Mouse (Mus musculus): ENCODE results near the gene Vmn1r229. TPM values are rescaled to one million over a fixed set of nuclear protein-coding genes. Genes with fewer than 3 reads are reported as not detected.

The Vmn1r229 gene
- polyA plus RNA-seq (2014; fragmentation: Nextera tagmentation; extraction: Ambion mirVana), result not detected in 2 replicates

GRCm38 (mm10) chr17:20811255-20811654 is at the start of gene Vmn1r229:
Gene Vmn1r229, plus strand, starts transcription at chr17:20811555.
- 53% methylated on average over 1 of the region's 1 CpGs for WGBS

DNA sequence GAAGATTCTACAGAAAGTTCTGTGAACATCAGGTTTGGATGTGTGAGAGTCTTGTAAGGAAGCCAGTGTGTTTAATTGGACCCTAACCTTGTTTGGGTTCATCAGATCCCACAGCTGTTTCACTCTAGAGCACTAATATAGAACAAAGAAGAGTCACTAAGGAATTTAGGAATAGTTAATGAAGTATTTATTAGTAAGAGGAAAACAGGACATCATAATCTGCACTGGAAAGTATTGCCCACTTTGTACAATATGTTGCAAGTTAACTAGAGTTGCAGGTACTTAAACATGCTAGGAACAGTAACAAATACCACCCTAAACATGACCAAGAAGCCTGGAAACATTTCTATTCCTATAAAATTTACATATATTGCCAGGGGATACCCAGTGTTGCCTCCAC is 25.3 kb upstream of the Vmn1r229 start, which contains the start of gene Vmn1r228:
Gene Vmn1r228, minus strand, starts transcription at position 101 of the 400 bp plus-strand sequence.
- no peak within 1 kb of the TSS for H3K27ac ChIP-seq
- H3K4me2 ChIP-seq (replicated peaks), result no peak within 1 kb of the TSS
- no peak within 1 kb of the TSS for H3K4me3 ChIP-seq (replicated peaks; ENCODE audit: low read length)
- DNase-seq (ENCODE audit: low spot score) (no peak), ATAC-seq (ENCODE audit: low FRiP score) (no peak)
- H3K9ac ChIP-seq, result no peak within 1 kb of the TSS
- 0 out of 2 replicates have a peak, but pooled peaks cover 27% of the 10 kb centered on the region for H3K9me3 ChIP-seq (ENCODE audit: control insufficient read depth, low read length)
- no peaks in the 10 kb centered on the region for H3K36me3 ChIP-seq (replicated peaks; ENCODE audit: control insufficient read depth, insufficient read depth)
- no peaks in the 10 kb centered on the region for H3K27me3 ChIP-seq (ENCODE audit: control insufficient read depth, insufficient read depth, low read length)
- H3K4me1 ChIP-seq (replicated peaks; ENCODE audit: control insufficient read depth, insufficient read depth, low read length), result no peaks in the 10 kb centered on the region

More at GRCm38 (mm10) chr17:20811255-20811654, at the start of gene Vmn1r229:
- DNase-seq (ENCODE audit: low spot score) (no peak), ATAC-seq (ENCODE audit: low FRiP score) (no peak)
- H3K27me3 ChIP-seq (ENCODE audit: control insufficient read depth, insufficient read depth, low read length), result no peaks in the 10 kb centered on the region
- H3K4me3 ChIP-seq (replicated peaks; ENCODE audit: low read length), result no peak within 1 kb of the TSS
- H3K4me2 ChIP-seq (replicated peaks), result no peak within 1 kb of the TSS
- no peak within 1 kb of the TSS for H3K27ac ChIP-seq
- no peaks in the 10 kb centered on the region for H3K4me1 ChIP-seq (replicated peaks; ENCODE audit: control insufficient read depth, insufficient read depth, low read length)
- 0 out of 2 replicates have a peak, but pooled peaks cover 12% of the 10 kb centered on the region for H3K9me3 ChIP-seq (ENCODE audit: control insufficient read depth, low read length)
- no peak within 1 kb of the TSS for H3K9ac ChIP-seq
- no peaks in the 10 kb centered on the region for H3K36me3 ChIP-seq (replicated peaks; ENCODE audit: control insufficient read depth, insufficient read depth)

DNA sequence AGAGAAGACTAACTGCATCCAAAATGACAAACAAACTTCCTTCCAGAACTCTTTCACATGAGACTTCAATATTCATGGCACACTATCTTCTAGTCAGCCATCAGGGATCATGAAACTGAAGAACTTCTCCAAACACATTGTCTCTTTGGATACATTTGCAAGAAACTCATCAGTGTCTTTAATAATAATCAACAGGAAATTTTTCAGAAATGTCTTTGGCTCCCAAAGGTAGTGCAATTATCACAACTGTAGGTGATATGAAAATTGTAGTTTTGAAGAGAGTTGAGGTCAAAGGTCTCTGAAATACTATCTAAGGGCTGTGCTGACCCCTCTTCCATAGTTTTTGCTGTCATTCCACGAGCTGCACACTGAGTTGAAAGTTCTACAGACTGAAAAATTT is 28.8 kb downstream of the Vmn1r229 start, which contains the start of gene Vmn1r230:
Gene Vmn1r230, plus strand, starts transcription at position 301 of the 400 bp plus-strand sequence.
- ATAC-seq (ENCODE audit: low FRiP score), result no peak
- 15% methylated on average over 1 of the region's 1 CpGs for WGBS

More for the DNA sequence above, 28.8 kb downstream of the Vmn1r229 start, which contains the start of gene Vmn1r230:
- no peaks in the 10 kb centered on the region for H3K27me3 ChIP-seq (ENCODE audit: control insufficient read depth, insufficient read depth, low read length)
- no peak within 1 kb of the TSS for H3K9ac ChIP-seq
- H3K4me1 ChIP-seq (replicated peaks; ENCODE audit: control insufficient read depth, insufficient read depth, low read length), result no peaks in the 10 kb centered on the region
- no peak for DNase-seq (ENCODE audit: low spot score)
- no peak within 1 kb of the TSS for H3K4me2 ChIP-seq (replicated peaks)
- H3K9me3 ChIP-seq (ENCODE audit: control insufficient read depth, low read length), result peaks cover 6% of the 10 kb centered on the region; the same call in 1 of the 2 replicates
- no peak within 1 kb of the TSS for H3K27ac ChIP-seq
- H3K4me3 ChIP-seq (replicated peaks; ENCODE audit: low read length), result no peak within 1 kb of the TSS
- H3K36me3 ChIP-seq (replicated peaks; ENCODE audit: control insufficient read depth, insufficient read depth), result no peaks in the 10 kb centered on the region

Other genes starting within 250 kb of the Vmn1r229 start
- not detected in 2 replicates for gene Vmn2r109, start 246.8 kb upstream of the Vmn1r229 start, polyA plus RNA-seq (2014; fragmentation: Nextera tagmentation; extraction: Ambion mirVana)
- 0.03 and 0.04 TPM in 2 replicates for gene Vmn2r110, start 215.1 kb upstream of the Vmn1r229 start, polyA plus RNA-seq (2014; fragmentation: Nextera tagmentation; extraction: Ambion mirVana)
- gene Fpr-rs3, start 186.7 kb upstream of the Vmn1r229 start, polyA plus RNA-seq (2014; fragmentation: Nextera tagmentation; extraction: Ambion mirVana), result not detected in 2 replicates
- gene Vmn1r226, start 128.7 kb upstream of the Vmn1r229 start, polyA plus RNA-seq (2014; fragmentation: Nextera tagmentation; extraction: Ambion mirVana), result not detected in 2 replicates
- gene Vmn1r227, start 81.7 kb upstream of the Vmn1r229 start, polyA plus RNA-seq (2014; fragmentation: Nextera tagmentation; extraction: Ambion mirVana), result not detected in 2 replicates
- gene Vmn1r228, start 25.4 kb upstream of the Vmn1r229 start, polyA plus RNA-seq (2014; fragmentation: Nextera tagmentation; extraction: Ambion mirVana), result not detected in 2 replicates
- gene Vmn1r230, start 28.9 kb downstream of the Vmn1r229 start, polyA plus RNA-seq (2014; fragmentation: Nextera tagmentation; extraction: Ambion mirVana), result not detected in 2 replicates
- gene Vmn1r231, start 93.5 kb downstream of the Vmn1r229 start, polyA plus RNA-seq (2014; fragmentation: Nextera tagmentation; extraction: Ambion mirVana), result not detected in 2 replicates
- gene Vmn1r232, start 108.2 kb downstream of the Vmn1r229 start, polyA plus RNA-seq (2014; fragmentation: Nextera tagmentation; extraction: Ambion mirVana), result not detected in 2 replicates
- 794 and 843 TPM in 2 replicates for gene Ppp2r1a, start 133.8 kb downstream of the Vmn1r229 start, polyA plus RNA-seq (2014; fragmentation: Nextera tagmentation; extraction: Ambion mirVana)
- not detected in 2 replicates for gene Vmn1r233, start 184.9 kb downstream of the Vmn1r229 start, polyA plus RNA-seq (2014; fragmentation: Nextera tagmentation; extraction: Ambion mirVana)
- gene Zfp160, start 197.3 kb downstream of the Vmn1r229 start, polyA plus RNA-seq (2014; fragmentation: Nextera tagmentation; extraction: Ambion mirVana), result 16.2 and 21.0 TPM in 2 replicates